Mouse (Mus musculus) c-Kit-positive CD71-positive TER-119-negative erythroid progenitor cells, embryonic 14.5 days (primary cell): ENCODE data around the gene Anln.
"Not testable (repeated sequence)": the region's sequence is repeated elsewhere in the genome, so short reads cannot be mapped to it uniquely, and the experiment has no call there.

Experiments used
- DNase-seq: peaks from one replicate; pipeline ENCODE4 v3.0.0-alpha.2; 2013; ENCODE audit warnings: low read depth

Anln gene

DNA sequence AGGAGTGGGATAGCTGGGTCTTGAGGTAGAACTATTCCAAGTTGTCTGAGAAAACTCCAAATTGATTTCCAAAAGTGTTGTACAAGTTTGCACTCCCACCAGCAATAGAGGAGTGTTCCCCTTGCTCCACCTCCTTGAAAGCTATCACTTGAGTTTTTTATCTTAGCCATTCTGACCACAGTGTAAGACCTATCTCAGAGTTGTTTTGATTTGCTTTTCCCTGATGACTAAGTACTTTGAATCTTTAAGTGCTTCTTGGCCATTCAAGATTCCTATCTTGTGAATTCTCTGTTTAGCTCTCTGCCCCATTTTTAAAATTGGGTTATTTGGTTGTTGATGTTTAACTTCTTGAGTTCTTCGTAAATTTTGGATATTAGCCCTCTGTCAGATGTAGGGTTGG lies 69.9 kb downstream of the Anln start:
- DNase-seq: no peak

- not testable (repeated sequence) for DNase-seq
Observed at GRCm38 (mm10) chr9:22316047-22316446, 72.9 kb downstream of the Anln start.

DNA sequence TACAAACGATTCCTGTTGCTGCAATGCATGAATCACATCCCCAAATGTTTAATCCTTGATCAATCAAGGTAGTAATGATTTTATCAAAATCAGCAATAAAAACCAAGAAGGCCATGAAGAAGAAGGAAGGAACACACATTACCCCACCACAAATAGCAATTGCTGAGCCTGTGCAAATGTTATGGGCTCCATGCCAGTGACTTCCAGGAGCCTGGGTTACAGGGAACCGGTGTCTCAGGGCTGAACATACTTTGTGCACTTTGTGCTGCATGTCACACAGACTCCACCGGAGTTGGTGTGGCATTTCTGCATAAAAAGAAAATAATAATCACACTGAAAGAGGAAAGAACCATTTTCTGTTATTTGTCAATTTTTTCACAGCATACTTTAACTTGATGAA lies 74.9 kb downstream of the Anln start:
- DNase-seq: no peak

- no peak for DNase-seq
Observed at GRCm38 (mm10) chr9:22313218-22313617, 75.8 kb downstream of the Anln start.

DNA sequence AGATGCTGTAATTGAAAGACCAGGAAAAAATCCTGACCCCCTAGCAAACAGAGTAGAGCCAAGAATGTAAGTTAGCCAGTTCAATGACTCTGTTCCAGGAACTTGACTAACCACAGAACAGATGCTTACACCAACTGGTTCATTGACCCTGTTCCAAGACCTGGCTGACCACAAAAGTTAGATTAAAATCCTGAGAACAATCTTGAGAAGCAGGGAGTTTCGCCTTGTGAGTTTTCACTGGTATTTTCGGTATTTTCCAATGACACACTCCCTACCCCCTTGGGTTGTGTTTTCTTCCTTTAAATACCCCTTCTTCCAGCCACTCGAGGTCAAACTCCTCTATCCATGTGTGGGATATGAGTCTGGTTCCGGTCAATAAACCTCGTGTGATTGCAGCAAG lies 79.3 kb downstream of the Anln start:
- no peak for DNase-seq

DNA sequence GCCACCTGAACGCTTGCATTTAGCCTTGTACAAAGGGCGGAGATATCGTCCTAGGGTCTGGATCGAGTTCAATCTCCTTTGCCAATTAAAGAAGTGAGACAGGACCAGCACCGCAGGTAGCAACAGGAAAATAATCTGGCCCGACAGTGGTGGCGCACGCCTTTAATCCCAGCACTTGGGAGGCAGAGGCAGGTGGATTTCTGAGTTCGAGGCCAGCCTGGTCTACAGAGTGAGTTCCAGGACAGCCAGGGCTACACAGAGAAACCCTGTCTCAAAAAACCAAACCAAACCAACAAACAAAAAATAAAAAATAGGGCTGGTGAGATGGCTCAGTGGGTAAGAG lies 81.1 kb downstream of the Anln start:
- DNase-seq: not testable (repeated sequence)

DNA sequence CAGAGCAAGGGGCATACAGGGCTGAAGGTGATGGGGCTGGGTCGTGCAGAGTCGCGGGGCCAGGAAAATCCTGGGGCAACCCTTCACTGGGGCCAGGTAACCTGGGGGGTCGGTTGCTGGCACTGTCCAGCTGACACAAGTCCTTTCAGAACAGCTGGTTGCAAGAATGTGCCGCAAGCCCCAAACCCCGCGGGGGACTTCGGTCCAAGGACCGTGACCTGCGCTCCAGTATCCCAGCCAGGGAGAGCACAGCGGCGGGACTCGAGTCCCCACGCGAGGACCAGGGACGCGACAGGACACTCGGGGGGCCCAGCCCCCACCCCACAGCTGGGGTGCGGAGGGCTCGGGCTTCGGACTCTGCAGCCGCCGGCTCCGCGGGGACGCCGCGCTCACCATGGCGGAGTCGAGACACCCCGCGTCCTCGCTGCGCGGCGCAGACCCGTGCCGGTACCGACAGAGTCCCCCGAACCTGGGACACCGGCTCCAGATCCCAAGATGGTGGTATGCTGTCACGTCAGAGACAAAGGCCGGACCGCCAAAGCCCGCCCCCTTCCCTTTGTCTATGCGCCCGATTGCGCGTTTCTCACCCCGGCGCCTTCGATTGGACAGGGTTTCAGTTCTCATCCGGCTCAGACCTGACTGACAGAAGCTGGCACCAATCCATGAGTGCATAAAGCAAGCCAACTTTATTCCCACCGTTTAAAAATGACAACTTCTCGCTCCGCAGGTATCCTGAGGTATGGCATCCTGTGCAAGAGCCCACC lies 81.7 kb downstream of the Anln start, which contains the start of gene Zfp810:
TSS of gene Zfp810 (minus strand) at position 493 of the 764 bp plus-strand sequence.
- DNase-seq: peak; percentile 97

GRCm38 (mm10) chr9:22306726-22307125 lies 82.3 kb downstream of the Anln start:
- DNase-seq: no peak

DNA sequence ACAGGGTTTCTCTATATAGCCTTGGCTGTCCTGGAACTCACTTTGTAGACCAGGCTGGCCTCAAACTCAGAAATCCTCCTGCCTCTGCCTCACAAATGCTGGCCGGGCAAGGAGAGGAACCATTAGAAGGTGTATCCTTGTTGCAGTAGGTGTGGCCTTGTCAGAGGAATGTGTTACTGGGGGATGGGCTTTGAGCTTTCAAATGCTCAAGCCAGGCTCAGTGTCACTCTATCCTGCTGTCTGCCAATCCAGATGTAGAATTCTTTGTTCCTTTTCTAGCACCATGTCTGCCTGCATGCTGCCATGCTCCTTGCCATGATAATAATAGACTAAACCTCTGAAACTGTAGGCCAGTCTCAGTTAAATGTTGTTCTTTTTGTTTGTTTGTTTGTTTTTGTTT lies 86.8 kb downstream of the Anln start:
- DNase-seq: no peak
